Mouse (Mus musculus) adrenal gland, adult (tissue): ENCODE results near the gene Gm17949.

Source experiments
- DNase-seq, 2 experiments: peaks; one replicate each; pipeline ENCODE4 v3.0.0; 2022 to 2023; ENCODE audit warnings: low spot score in 1 of 2; ENCODE audit not compliant: inconsistent age in 2 of 2

The Gm17949 gene

DNA sequence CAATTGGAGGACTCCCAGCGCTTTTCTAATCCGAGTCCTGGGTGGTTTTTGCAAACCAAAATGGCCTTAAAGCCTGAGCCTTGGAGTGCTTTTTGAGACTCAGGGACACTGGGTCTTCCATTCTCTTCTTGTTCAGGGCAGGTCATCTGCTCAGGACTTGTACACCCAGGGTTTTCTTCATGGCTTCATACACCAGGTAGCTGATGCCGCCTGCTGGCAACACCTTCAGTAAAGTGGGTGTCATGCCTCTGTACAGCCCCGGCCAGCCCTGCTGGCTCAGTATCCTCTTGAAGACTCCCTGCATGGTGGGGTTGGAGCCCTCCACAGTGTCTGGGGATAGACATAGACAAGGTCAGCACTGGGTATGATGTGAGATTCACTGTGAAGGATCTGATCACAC is 21.6 kb downstream of the Gm17949 start:
- DNase-seq, result peak in 1 of 2 experiments; percentile 46

DNA sequence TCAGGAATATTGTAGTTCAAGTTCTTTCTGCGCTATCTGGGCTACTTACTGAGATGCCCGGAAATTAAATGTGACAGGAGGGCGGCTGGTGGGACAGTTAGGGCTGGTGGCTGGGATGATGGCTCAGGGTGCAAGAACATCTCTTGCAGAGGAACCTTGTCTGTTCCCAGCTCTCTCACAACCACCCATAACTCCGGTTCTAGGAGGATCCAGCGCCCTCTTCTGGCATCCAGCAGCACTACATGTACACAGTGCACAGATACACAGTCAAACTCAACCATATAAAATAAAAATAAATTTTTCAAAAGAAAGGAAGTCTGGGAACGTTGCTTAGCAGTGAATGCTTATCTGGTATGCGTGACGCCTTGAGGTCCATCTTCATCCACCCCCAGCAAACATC is 27.7 kb downstream of the Gm17949 start:
- no peak for DNase-seq

DNA sequence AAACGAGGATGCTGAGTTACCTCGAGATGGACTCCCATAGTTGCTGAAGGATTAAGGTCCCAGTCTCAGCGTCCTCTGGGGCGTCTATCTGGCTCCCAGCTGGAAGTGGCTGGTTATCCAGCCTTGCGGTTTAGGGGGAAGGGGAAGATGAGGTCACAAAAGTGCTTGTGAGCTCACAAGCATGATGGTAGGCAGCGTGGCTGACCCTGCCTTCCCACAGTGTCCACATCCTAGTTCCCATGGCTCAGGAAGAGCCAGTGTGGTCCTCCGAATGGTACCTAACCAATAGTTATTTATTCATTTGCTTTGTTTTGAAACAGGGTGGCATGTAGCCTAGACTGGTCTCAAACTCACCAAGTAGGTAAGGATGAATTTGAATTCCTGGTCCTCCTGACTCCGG is 30.3 kb downstream of the Gm17949 start, which contains the start of gene Slc25a41:
TSS of gene Slc25a41 (minus strand) at position 101 of the 400 bp plus-strand sequence.
- DNase-seq, result no peak

DNA sequence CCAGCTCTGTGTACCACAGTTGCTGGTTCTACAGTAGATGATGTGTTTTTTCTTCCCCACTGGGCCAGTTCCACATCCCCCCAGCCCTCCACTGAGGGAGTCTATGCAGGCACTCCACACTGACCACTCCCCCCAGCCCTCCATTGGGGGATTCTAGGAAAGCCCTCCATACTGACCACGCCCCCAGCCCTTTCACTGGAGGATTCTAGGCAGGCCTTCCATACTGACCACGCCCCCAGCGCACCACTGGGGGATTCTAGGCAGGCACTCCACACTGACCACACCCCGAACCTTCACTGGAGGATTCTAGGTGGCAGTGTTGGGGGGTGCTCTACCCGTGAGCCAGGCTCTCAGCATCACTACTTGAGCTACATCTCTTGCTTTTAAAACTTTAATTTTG is 36.1 kb downstream of the Gm17949 start:
- DNase-seq, result peak in 1 of 2 experiments; percentile 22

DNA sequence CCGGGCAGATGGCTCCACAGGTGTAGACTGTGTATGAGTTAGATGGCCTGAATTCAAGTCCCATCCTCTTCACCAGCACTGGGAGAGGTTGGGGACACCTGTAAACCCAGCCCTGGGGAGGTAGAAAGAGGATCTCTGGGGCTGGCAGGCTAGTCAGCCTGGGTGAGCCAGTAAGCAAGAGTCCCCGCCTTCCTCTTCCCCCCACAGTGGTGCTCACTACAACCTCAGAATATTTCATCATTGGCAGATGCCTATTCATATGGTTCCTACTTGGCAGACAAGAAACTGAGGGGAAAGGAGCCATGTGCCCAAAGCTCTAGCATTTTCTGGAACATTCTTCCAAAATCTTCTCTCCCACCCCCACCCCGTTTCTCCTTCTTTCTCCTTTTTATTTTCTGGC is 37.5 kb downstream of the Gm17949 start:
- no peak for DNase-seq

DNA sequence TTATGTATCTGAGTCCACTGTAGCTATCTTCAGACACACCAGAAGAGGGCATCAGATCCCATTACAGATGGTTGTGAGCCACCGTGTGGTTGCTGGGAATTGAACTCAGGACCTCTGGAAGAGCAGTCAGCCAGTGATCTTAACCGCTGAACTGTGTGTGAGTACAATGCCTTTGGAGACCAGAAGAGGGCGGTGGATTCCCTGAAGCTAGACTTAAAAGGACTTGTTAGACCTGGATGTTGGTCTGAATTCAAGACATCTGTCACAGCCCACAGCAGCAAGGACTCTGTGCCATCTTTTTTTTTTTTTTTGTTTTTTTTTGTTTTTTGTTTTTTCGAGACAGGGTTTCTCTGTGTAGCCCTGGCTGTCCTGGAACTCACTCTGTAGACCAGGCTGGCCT is 40.4 kb downstream of the Gm17949 start:
- DNase-seq, result peak in 1 of 2 experiments; percentile 32

DNA sequence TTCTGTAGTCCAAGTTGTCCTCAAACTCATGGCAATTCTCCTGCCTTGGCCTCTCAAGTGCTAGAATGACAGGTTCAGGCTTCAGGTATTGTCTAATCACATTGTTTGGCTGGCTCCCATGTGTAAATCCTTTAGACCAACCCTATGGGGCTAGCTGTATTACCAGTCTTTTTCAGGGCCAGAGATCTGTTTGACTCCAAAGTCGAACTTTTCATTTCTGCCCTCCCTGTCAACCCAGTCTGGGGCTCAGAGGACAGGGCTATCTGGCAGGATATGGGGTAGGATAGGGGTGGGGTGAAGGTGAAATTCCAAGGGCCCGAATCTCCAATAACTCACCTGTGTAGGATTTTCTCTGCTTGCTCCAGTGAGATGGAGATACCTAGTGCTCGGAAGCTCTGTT is 45.0 kb downstream of the Gm17949 start:
- no peak for DNase-seq

DNA sequence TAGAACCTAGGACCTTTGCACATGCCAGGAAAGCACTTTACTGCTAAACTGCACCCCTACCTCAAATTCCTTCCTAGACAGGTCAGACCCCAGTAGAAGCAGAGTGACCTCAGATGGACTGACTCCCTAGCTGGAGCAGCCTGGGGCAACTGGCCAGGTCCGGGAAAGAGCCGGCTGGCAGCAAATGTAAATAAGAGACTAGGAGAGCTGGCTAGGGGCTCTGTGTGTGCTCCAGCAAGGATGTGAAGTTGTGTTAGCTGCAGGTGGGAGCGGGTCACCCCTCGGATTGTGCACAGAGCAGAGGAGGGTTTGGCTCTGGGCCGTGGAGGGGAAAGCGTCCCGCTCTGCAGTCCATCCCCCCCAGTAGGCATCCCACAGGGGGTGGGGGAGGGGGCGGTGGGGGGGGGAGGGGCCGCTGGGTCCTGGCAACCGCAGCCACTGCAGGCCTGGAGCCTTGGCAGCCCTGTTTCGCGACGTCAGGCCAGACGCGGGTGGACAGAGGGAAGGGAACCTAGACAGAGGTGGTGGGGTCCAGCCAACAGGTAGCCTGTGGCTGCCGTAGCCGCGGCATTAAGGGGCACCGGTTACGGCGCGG is 47.7 kb downstream of the Gm17949 start, which contains the start of gene Crb3:
TSS of gene Crb3 (plus strand) at position 215 of the 595 bp plus-strand sequence.
- DNase-seq, result peak; percentile 52 to 70

DNA sequence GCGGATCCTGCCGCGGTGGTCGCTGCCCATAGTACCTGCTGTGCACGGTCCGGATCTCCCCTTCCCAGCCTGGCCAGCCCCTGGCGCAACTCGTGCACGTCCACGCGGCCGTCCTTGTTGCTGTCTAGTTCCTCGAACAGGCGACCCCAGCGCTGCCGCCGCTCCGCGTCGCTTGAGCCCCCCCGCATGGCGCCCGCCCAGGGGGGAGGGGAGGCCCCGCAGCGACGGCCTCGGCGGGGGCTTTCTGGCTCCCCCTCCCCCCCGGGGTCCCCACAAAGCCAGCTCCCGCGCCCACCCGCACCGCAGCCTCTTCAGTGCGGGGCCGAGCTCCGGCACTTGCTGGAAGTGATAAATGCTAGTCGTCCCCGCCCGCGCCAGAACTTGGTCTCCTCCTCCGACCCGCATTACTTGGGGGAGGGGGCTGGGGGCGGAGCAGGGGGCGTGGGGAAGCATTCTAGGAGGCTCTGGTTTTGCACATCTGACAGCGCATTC is 48.3 kb downstream of the Gm17949 start, which contains the start of gene Slc25a23:
TSS of gene Slc25a23 (minus strand) at position 378 of the 492 bp plus-strand sequence.
- peak; percentile 80 to 88 for DNase-seq

DNA sequence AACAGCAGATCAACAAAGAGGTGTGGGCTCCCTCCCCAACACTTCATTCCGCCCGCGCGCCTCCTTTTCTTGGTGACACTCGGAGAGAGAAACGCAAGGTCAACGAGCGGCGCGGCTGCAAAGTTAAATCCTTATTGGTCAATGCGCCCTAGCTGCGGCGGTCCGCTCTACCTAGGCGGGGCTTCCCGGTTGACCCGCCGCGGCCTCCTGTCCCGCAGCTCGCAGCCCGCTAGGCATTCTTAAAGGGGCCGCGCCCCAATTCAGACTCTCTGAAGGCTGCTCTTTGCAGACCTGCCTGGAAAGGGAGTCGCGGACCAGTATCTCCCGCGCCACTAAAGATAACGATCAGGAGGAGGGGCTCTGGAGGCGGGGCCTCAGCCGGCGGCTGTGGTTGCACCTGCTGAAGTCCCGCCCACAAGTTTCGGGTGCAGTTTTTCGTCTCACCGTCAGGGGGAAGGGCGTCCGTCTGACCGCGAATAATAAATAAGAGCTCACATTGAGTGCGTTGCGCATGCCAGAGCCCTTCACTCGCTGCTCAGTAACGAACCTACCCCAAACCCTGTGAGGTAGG is 49.0 kb downstream of the Gm17949 start:
- DNase-seq, result peak; percentile 97 to 99

DNA sequence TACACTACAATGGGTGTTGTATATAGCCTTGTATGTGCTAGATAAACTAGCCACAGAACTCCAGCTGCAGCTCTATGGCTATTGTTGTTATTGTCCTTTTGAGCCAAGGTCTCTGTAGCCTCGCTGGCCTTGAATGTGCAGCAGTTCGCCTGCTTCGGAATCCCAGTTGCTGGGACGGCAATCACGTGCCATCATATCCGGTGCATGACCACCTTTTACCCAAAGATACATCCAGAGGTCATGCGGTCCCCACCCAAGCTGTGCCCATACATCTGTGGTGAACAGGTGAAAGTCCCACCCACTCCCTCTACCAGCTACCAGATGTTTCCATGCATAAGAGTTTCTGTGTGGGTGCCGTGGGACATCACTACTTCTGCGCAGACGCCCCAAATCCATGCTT is 49.8 kb downstream of the Gm17949 start:
- DNase-seq, result peak; percentile 54 to 77

DNA sequence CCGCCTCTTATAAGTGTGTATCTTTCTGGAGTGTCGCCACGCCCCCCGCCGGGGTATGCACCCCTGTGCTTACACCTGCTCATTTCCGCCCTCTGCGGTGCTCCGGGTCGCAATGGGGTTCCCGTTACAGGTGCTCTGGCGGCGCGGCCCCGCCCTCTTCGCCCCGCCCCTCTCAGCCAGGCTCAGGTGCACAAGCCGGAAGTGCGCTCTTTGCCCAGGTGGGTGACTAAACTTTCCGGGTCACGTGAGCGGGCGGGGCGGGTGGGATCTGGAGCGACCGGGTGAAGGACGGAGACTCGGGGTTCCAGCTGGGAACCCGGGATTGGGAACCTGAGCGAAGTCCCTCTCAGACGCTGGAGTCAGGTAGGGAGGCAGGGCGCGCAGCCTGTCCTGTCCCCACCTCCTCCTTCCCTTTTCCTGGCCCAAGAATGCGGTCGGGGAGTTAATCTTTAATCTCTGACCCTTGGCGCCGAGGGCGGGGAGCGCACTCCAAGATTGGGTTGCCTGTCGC is 50.8 kb downstream of the Gm17949 start:
- DNase-seq, result peak; percentile 32 to 55

DNA sequence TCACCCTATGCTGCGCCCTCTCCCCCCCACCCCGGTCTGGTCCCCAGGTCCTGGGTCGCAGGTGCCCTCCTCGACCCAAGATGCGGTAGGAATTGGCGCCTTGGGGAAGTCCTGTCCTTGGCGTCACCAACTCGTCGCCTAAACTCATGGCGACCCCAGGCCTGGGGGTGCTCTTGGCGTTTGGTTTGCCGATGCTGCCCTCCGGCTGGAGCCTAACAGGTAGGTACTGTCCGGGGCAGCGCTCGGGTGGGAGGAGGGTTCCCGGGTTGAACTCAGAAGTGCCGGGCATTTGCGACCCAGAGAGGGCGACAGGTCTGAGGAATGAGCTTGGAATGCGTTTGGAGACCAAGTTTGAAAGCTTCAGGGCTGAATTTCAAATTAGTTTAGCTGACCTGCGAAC is 51.3 kb downstream of the Gm17949 start:
- DNase-seq, result peak in 1 of 2 experiments; percentile 51

DNA sequence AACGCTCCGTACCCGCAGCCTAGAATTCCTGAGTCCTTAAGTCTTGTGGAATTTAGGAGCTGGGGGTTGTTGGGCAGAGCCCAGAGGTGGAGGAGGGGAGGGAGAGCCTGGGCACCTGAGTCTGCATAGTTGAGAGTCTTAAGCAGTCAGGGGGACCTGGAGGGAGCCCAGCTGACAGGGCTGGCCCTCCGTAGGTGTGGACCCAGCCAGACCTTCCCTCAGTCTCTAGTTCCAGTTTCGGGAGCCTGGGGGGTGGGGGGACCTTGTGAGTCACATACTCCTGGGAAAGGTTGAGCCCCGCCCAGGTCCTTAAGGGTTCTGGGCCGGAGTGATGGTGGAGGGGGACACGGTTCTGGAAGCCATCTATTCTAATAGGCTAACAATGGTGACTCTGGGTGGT is 51.8 kb downstream of the Gm17949 start:
- DNase-seq, result peak in 1 of 2 experiments; percentile 31

DNA sequence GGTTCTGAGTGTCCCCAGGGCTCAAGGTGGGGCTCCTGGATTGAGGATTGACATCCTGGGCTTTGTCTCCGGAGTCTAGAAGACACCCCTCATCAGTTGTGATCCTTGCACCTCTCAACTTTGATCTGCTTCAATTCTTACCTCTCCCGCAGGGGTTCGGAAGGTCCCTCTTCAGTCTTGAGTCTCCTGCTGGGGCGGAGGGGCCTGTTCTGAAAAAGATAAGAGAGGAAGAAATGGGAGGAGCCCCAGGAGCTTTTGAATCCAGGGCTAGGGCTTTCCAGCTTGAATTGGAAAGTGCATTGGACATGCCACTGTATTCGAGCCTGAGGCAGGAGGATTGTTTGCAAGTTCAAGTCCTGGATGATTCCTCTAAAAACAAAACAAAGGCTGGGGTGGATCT is 55.6 kb downstream of the Gm17949 start:
- no peak for DNase-seq

DNA sequence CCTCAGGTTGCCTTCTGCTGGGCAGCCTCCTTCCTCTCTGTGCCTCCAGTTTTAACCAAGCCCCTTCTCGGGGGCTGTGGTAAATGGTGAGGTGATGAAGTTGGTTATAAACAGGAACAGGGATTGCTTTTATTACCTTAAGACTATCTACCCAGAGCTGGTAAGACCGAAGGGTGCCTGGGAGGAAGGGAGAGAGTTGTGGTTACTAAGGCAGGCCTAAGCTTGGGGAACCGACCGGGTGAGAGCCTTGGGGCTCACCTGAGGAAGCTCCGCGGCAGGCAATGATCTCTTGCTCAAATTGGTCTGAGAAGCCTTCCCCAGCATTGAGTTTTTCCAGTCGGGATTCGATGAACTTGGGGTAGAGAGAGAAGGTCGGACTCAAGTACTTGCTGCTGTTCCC is 59.0 kb downstream of the Gm17949 start:
- DNase-seq, result no peak

DNA sequence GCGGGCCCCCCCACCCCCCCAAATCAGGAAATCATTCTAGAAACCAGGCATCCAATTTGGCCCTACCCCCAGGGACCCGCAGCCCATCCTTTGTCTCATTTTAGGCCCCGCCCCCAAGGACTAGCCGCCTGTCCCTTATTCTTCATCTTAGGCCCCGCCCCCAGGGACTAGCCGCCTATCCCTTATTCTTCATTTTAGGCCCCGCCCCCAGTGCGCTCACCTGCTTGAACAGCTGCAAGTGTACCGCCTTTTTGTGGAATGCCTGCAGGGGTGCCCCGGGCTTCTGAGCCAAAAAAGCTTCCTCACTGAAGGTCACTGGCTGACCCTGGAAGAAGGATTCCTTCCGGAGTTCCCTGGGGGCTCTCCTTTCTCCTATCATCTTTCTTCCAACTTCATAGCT is 59.4 kb downstream of the Gm17949 start:
- DNase-seq, result no peak
